Mouse (Mus musculus): ENCODE measurements at regions not wholly inside any gene's neighbourhood (a gene's known extent, or its start where the extent isn't known, plus 50 kb on each side); places are given as distances from the start of the nearest gene placed in this dataset.
A peak's percentile ranks its signal among the peaks of the same experiment; 100 is the strongest.

GRCm38 (mm10) chr10:101373850-101374581 lies 307.3 kb upstream of the Mgat4c start:
- Histone ChIP-seq H3K27me3 (ENCODE audit: insufficient read depth, low read length) (no peaks in the 10 kb centered on the region), H3K27ac (no peak overlapping the region), H3K36me3 (ENCODE audit: insufficient read depth, low read length) (no peaks in the 10 kb centered on the region), H3K4me2 (ENCODE audit: low read depth, low read length) (no peak overlapping the region), H3K9me3 (ENCODE audit: low read length) (no peaks in the 10 kb centered on the region), H3K9ac (replicated peaks; ENCODE audit: low read length) (no peak overlapping the region), H3K4me1 (ENCODE audit: insufficient read depth, low read length) (no peaks in the 10 kb centered on the region), H3K4me3 (ENCODE audit: low read length) (no peak overlapping the region)
- 55% methylated on average over 9 of the region's 9 CpGs for WGBS
- ATAC-seq: peak; percentile 86
- peak; percentile 56 for DNase-seq (ENCODE audit: low spot score)
- no peak for TF ChIP-seq CTCF (IDR thresholded peaks at IDR 0.05; ENCODE audit: low read depth)

GRCm38 (mm10) chr10:101393416-101393815 lies 287.9 kb upstream of the Mgat4c start:
- Histone ChIP-seq H3K4me2 (ENCODE audit: low read depth, low read length) (no peak overlapping the region), H3K9me3 (ENCODE audit: low read length) (no peaks in the 10 kb centered on the region), H3K9ac (replicated peaks; ENCODE audit: low read length) (no peak overlapping the region), H3K4me1 (ENCODE audit: insufficient read depth, low read length) (no peaks in the 10 kb centered on the region), H3K27me3 (ENCODE audit: insufficient read depth, low read length) (no peaks in the 10 kb centered on the region), H3K36me3 (ENCODE audit: insufficient read depth, low read length) (no peaks in the 10 kb centered on the region), H3K27ac (no peak overlapping the region), H3K4me3 (ENCODE audit: low read length) (no peak overlapping the region)
- ATAC-seq: no peak
- TF ChIP-seq CTCF (IDR thresholded peaks at IDR 0.05; ENCODE audit: low read depth): no peak
- no peak for DNase-seq (ENCODE audit: low spot score)
- WGBS: 41% methylated on average over 2 of the region's 2 CpGs

- Histone ChIP-seq H3K9ac (replicated peaks; ENCODE audit: low read length) (no peak overlapping the region), H3K4me3 (ENCODE audit: low read length) (no peak overlapping the region), H3K4me1 (ENCODE audit: insufficient read depth, low read length) (no peaks in the 10 kb centered on the region), H3K27ac (no peak overlapping the region), H3K9me3 (ENCODE audit: low read length) (no peaks in the 10 kb centered on the region), H3K27me3 (ENCODE audit: insufficient read depth, low read length) (no peaks in the 10 kb centered on the region), H3K36me3 (ENCODE audit: insufficient read depth, low read length) (no peaks in the 10 kb centered on the region), H3K4me2 (ENCODE audit: low read depth, low read length) (no peak overlapping the region)
- DNase-seq (ENCODE audit: low spot score) (peak; percentile 2), ATAC-seq (no peak)
- no peak for TF ChIP-seq CTCF (IDR thresholded peaks at IDR 0.05; ENCODE audit: low read depth)
- 69% methylated on average over 3 of the region's 3 CpGs for WGBS
These were observed 282.1 kb upstream of the Mgat4c start for GRCm38 (mm10) chr10:101399206-101399605.

- Histone ChIP-seq H3K27ac (no peak overlapping the region), H3K27me3 (ENCODE audit: insufficient read depth, low read length) (no peaks in the 10 kb centered on the region), H3K36me3 (ENCODE audit: insufficient read depth, low read length) (no peaks in the 10 kb centered on the region), H3K9me3 (ENCODE audit: low read length) (no peaks in the 10 kb centered on the region), H3K9ac (replicated peaks; ENCODE audit: low read length) (no peak overlapping the region), H3K4me1 (ENCODE audit: insufficient read depth, low read length) (no peaks in the 10 kb centered on the region), H3K4me3 (ENCODE audit: low read length) (no peak overlapping the region), H3K4me2 (ENCODE audit: low read depth, low read length) (no peak overlapping the region)
- TF ChIP-seq CTCF (IDR thresholded peaks at IDR 0.05; ENCODE audit: low read depth): no peak
- ATAC-seq (no peak), DNase-seq (ENCODE audit: low spot score) (peak; percentile 2)
- WGBS: 84% methylated on average over 6 of the region's 6 CpGs
These were observed 266.0 kb upstream of the Mgat4c start for GRCm38 (mm10) chr10:101415262-101415661.

GRCm38 (mm10) chr10:101422562-101422961 lies 258.7 kb upstream of the Mgat4c start:
- TF ChIP-seq CTCF (IDR thresholded peaks at IDR 0.05; ENCODE audit: low read depth): no peak
- 43% methylated on average over 4 of the region's 4 CpGs for WGBS
- no peak overlapping the region for H3K9ac ChIP-seq (replicated peaks; ENCODE audit: low read length)
- no peak for ATAC-seq
- H3K9me3 ChIP-seq (ENCODE audit: low read length): no peaks in the 10 kb centered on the region
- H3K36me3 ChIP-seq (ENCODE audit: insufficient read depth, low read length): no peaks in the 10 kb centered on the region
- no peaks in the 10 kb centered on the region for H3K27me3 ChIP-seq (ENCODE audit: insufficient read depth, low read length)
- DNase-seq (ENCODE audit: low spot score): peak; percentile 2
- H3K4me3 ChIP-seq (ENCODE audit: low read length): no peak overlapping the region
- no peak overlapping the region for H3K27ac ChIP-seq
- no peaks in the 10 kb centered on the region for H3K4me1 ChIP-seq (ENCODE audit: insufficient read depth, low read length)
- no peak overlapping the region for H3K4me2 ChIP-seq (ENCODE audit: low read depth, low read length)
